Mouse (Mus musculus) forebrain, embryonic 10.5 days (tissue): ENCODE measurements around the gene Drc3. TPM values are rescaled to one million over a fixed set of nuclear protein-coding genes. Genes with fewer than 3 reads are reported as not detected.

Experiments
- DNase-seq: peaks from one replicate; pipeline ENCODE4 v3.0.0-alpha.2; 2017; ENCODE audit warnings: low spot score; ENCODE audit errors: extremely low spot score
- H3K27ac ChIP-seq: fragments of 300-500 bp; sonication (generic); 2 replicates; pipeline ENCODE4 v1.5.1; 2016; ENCODE audit warnings: mild to moderate bottlenecking
- H3K27me3 ChIP-seq: fragments of 300-500 bp; sonication (generic); 2 replicates; pipeline ENCODE4 v1.6.1; 2016; ENCODE audit warnings: mild to moderate bottlenecking; ENCODE audit not compliant: poor library complexity, severe bottlenecking
- H3K36me3 ChIP-seq: fragments of 300-500 bp; sonication (generic); replicated peaks from 2 replicates; pipeline ENCODE4 v1.6.1; 2016; ENCODE audit warnings: mild to moderate bottlenecking, moderate library complexity
- H3K4me1 ChIP-seq: fragments of 300-500 bp; sonication (generic); 2 replicates; pipeline ENCODE4 v1.6.1; 2016
- H3K4me3 ChIP-seq: fragments of 300-500 bp; sonication (generic); 2 replicates; pipeline ENCODE4 v1.5.1; 2016; ENCODE audit warnings: mild to moderate bottlenecking, moderate library complexity
- H3K9me3 ChIP-seq: fragments of 300-500 bp; sonication (generic); 2 replicates; pipeline ENCODE4 v1.6.1; 2016; ENCODE audit warnings: mild to moderate bottlenecking, moderate library complexity
- WGBS: fragments of 180-500 bp; shearing (Covaris S2); methylation state at CpG from one replicate; pipeline ENCODE4 v1.1.7; 2016; 5-methylcytosine and 5-hydroxymethylcytosine counted together
- polyA plus RNA-seq: library from polyadenylated mRNA; unstranded; fragments of >200 nt; fragmentation: Nextera tagmentation; extraction: Ambion mirVana; gene quantifications from 2 replicates; pipeline ENCODE4 v1.2.1, GENCODE M21; 2016

Drc3 gene
- polyA plus RNA-seq, 1 experiment from 2014 or later = 1.5 TPM

DNA sequence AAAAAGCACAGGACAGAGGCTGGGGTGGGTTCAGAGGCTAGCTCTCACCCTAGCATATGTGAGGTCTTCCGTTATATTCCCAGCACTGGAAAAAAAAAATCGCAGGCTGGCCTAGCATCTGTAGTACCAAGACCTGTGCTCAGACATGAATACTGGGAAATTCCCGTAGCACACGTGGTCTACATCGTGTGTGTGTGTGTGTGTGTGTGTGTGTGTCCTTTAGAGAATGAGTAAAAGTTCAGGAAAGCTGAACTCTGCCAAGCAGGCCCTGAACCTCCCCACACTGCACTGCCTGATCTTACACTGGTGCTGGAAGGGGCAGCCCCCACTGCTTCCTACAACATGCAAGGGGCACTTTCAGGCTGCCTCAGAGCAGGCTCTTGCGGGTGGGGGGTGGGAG, 21.4 kb downstream of the Drc3 start:
- Histone ChIP-seq H3K4me1 (no peaks in the 10 kb centered on the region), H3K36me3 (no peaks in the 10 kb centered on the region), H3K27me3 (no peaks in the 10 kb centered on the region), H3K27ac (no peak overlapping the region), H3K9me3 (no peaks in the 10 kb centered on the region), H3K4me3 (no peak overlapping the region)
- no peak for DNase-seq
- WGBS = 87% methylated on average over 6 of the region's 6 CpGs

GRCm38 (mm10) chr11:60383518-60383917, 30.4 kb downstream of the Drc3 start:
- Histone ChIP-seq H3K27ac (no peak overlapping the region), H3K4me3 (no peak overlapping the region)
- WGBS = 91% methylated on average over 6 of the region's 6 CpGs

GRCm38 (mm10) chr11:60384762-60385421, 31.8 kb downstream of the Drc3 start:
- H3K4me3 ChIP-seq = peak overlapping the region; percentile 39
- DNase-seq = peak; percentile 24
- H3K36me3 ChIP-seq = no peaks in the 10 kb centered on the region
- H3K9me3 ChIP-seq = no peaks in the 10 kb centered on the region
- WGBS = 6% methylated on average over 16 of the region's 16 CpGs
- peaks cover 22% of the 10 kb centered on the region for H3K4me1 ChIP-seq
- H3K27ac ChIP-seq = peak overlapping the region; percentile 71
- peaks cover 20% of the 10 kb centered on the region for H3K27me3 ChIP-seq

More at GRCm38 (mm10) chr11:60383518-60383917, 30.4 kb downstream of the Drc3 start:
- DNase-seq = no peak
- H3K27me3 ChIP-seq = peaks cover 20% of the 10 kb centered on the region
- peaks cover 22% of the 10 kb centered on the region for H3K4me1 ChIP-seq
- no peaks in the 10 kb centered on the region for H3K9me3 ChIP-seq
- H3K36me3 ChIP-seq = no peaks in the 10 kb centered on the region

DNA sequence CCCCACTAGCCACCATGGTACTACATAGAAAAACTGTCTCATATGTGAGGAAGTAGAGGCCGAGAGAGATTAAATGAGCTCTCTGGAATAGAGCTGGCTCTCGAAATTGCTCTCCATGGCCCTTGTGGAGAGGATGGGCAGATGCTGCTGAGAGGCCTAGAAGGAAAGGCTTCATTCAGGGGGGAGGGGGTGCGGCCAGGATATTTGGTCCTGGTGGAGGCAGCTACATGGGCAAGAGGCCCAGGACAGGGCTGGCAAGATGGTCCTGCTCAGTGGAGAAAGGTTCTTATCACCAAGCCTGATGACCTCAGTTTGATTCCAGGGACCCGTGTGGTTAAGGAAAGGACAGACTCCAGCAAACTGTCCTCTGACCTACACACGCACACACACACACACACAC, 32.8 kb downstream of the Drc3 start:
- peaks cover 22% of the 10 kb centered on the region for H3K4me1 ChIP-seq
- WGBS = 82% methylated on average over 5 of the region's 5 CpGs
- no peak overlapping the region for H3K4me3 ChIP-seq
- H3K36me3 ChIP-seq = no peaks in the 10 kb centered on the region
- no peak overlapping the region for H3K27ac ChIP-seq
- H3K27me3 ChIP-seq = peaks cover 20% of the 10 kb centered on the region
- no peaks in the 10 kb centered on the region for H3K9me3 ChIP-seq
- no peak for DNase-seq

DNA sequence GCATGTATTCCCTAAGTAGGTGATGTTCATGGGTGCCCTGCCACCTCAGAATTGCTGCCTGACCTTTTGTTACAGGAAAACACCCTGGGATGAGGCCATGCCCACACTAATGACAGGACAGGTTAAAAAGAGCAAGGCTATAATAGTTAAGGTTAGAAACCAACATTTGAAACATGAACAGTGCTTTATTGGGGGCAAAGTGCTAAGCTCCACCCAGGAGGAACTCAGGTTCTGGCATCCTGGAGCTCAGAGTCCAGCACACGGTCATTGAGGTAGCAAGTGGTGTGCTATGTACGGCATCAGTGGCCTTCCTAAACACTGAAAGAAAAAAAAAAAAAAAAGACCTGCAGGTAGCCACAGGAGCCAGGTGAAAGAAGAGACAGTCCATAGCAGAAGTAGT, 34.8 kb downstream of the Drc3 start:
- no peaks in the 10 kb centered on the region for H3K9me3 ChIP-seq
- DNase-seq = no peak
- peaks cover 18% of the 10 kb centered on the region for H3K4me1 ChIP-seq
- 90% methylated on average over 2 of the region's 2 CpGs for WGBS
- no peak overlapping the region for H3K4me3 ChIP-seq
- peaks cover 20% of the 10 kb centered on the region for H3K27me3 ChIP-seq
- H3K27ac ChIP-seq = no peak overlapping the region
- no peaks in the 10 kb centered on the region for H3K36me3 ChIP-seq

GRCm38 (mm10) chr11:60391346-60391745, 38.2 kb downstream of the Drc3 start:
- no peaks in the 10 kb centered on the region for H3K36me3 ChIP-seq
- WGBS = 92% methylated on average over 6 of the region's 6 CpGs
- DNase-seq = no peak
- no peak overlapping the region for H3K4me3 ChIP-seq
- H3K4me1 ChIP-seq = peaks cover 3% of the 10 kb centered on the region; the same call in 1 of the 2 replicates
- no peaks in the 10 kb centered on the region for H3K27me3 ChIP-seq
- H3K9me3 ChIP-seq = no peaks in the 10 kb centered on the region
- no peak overlapping the region for H3K27ac ChIP-seq

- no peak for DNase-seq
- Histone ChIP-seq H3K9me3 (no peaks in the 10 kb centered on the region), H3K4me1 (peaks cover 3% of the 10 kb centered on the region; the same call in 1 of the 2 replicates), H3K4me3 (no peak overlapping the region), H3K27ac (no peak overlapping the region), H3K27me3 (no peaks in the 10 kb centered on the region), H3K36me3 (peaks cover 25% of the 10 kb centered on the region)
- WGBS = 92% methylated on average over 6 of the region's 6 CpGs
Measured at GRCm38 (mm10) chr11:60396546-60396945, 43.4 kb downstream of the Drc3 start.

GRCm38 (mm10) chr11:60397172-60397571, 44.0 kb downstream of the Drc3 start:
- Histone ChIP-seq H3K4me3 (no peak overlapping the region), H3K36me3 (peaks cover 31% of the 10 kb centered on the region), H3K27ac (no peak overlapping the region), H3K9me3 (no peaks in the 10 kb centered on the region), H3K27me3 (no peaks in the 10 kb centered on the region), H3K4me1 (peaks cover 3% of the 10 kb centered on the region; the same call in 1 of the 2 replicates)
- WGBS = 94% methylated on average over 2 of the region's 2 CpGs
- no peak for DNase-seq

- no peaks in the 10 kb centered on the region for H3K4me1 ChIP-seq
- WGBS = 100% methylated on average over 1 of the region's 1 CpGs
- no peak overlapping the region for H3K27ac ChIP-seq
- H3K9me3 ChIP-seq = no peaks in the 10 kb centered on the region
- no peak for DNase-seq
- no peak overlapping the region for H3K4me3 ChIP-seq
- no peaks in the 10 kb centered on the region for H3K27me3 ChIP-seq
- peaks cover 79% of the 10 kb centered on the region for H3K36me3 ChIP-seq
Measured at GRCm38 (mm10) chr11:60406606-60407005, 53.5 kb downstream of the Drc3 start.

DNA sequence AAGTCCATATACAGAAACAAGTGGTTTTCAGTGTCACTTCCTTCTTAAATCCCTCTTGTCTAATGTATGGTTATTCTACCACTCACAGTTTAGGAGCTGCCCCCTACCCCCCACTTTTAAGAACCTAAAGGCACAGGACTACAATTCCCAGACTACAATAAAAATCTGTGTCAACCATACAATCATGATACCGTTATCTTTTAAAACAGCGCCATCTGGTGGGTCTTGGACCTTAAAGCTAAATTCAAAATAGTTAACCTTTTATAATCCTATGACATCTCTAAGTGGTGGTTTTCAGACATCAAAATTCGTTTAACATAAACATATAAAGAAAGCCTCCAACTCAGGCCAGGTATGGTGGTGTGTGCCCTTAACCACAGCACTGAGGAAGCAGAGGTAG, 59.0 kb downstream of the Drc3 start:
- Histone ChIP-seq H3K27me3 (no peaks in the 10 kb centered on the region), H3K36me3 (peaks cover 23% of the 10 kb centered on the region), H3K27ac (no peak overlapping the region), H3K4me3 (no peak overlapping the region), H3K4me1 (peaks cover 24% of the 10 kb centered on the region), H3K9me3 (no peaks in the 10 kb centered on the region)
- DNase-seq = peak; percentile 33
- 17% methylated on average over 3 of the region's 3 CpGs for WGBS

- 95% methylated on average over 2 of the region's 2 CpGs for WGBS
- H3K36me3 ChIP-seq = peaks cover 16% of the 10 kb centered on the region
- no peaks in the 10 kb centered on the region for H3K9me3 ChIP-seq
- H3K27ac ChIP-seq = no peak overlapping the region
- no peaks in the 10 kb centered on the region for H3K27me3 ChIP-seq
- H3K4me1 ChIP-seq = peaks cover 28% of the 10 kb centered on the region
- H3K4me3 ChIP-seq = no peak overlapping the region
- DNase-seq = no peak
Measured at GRCm38 (mm10) chr11:60412921-60413320, 59.8 kb downstream of the Drc3 start.

GRCm38 (mm10) chr11:60416590-60416962, 63.4 kb downstream of the Drc3 start:
- Histone ChIP-seq H3K4me1 (peaks cover 43% of the 10 kb centered on the region), H3K27ac (peak overlapping the region; percentile 95), H3K36me3 (no peaks in the 10 kb centered on the region), H3K27me3 (no peaks in the 10 kb centered on the region), H3K4me3 (peak overlapping the region; percentile 91), H3K9me3 (no peaks in the 10 kb centered on the region)
- under 1% methylated on average over 21 of the region's 21 CpGs for WGBS
- DNase-seq = no peak

- H3K27me3 ChIP-seq = no peaks in the 10 kb centered on the region
- H3K4me3 ChIP-seq = peak within 1 kb of the TSS; percentile 91
- peak within 1 kb of the TSS; percentile 95 for H3K27ac ChIP-seq
- peak; percentile 99 for DNase-seq
- H3K4me1 ChIP-seq = peaks cover 43% of the 10 kb centered on the region
- no peaks in the 10 kb centered on the region for H3K9me3 ChIP-seq
- WGBS = under 1% methylated on average over 75 of the region's 81 CpGs
- H3K36me3 ChIP-seq = no peaks in the 10 kb centered on the region
Measured at GRCm38 (mm10) chr11:60416963-60417716, 64.0 kb downstream of the Drc3 start, which contains the start of gene Gid4. Gene Gid4, plus strand, starts transcription at chr11:60417145.
